Mouse (Mus musculus) ES-Bruce4 (cell line): ENCODE measurements around the gene Irs1. TPM values are rescaled to one million over a fixed set of nuclear protein-coding genes. Genes with fewer than 3 reads are reported as not detected.

Experiments used
- H3K27ac ChIP-seq: 2 replicates; pipeline ENCODE4 v1.5.1; 2012; ENCODE audit warnings: low read length, inconsistent platforms; ENCODE audit not compliant: insufficient read depth
- H3K27me3 ChIP-seq: 2 replicates; pipeline ENCODE4 v1.6.1; 2012; ENCODE audit warnings: mild to moderate bottlenecking, low read length, inconsistent platforms; ENCODE audit not compliant: control insufficient read depth, poor library complexity, insufficient read depth, severe bottlenecking
- H3K36me3 ChIP-seq: 2 replicates; pipeline ENCODE4 v1.6.1; 2012; ENCODE audit warnings: inconsistent platforms, mild to moderate bottlenecking, low read length, moderate library complexity; ENCODE audit not compliant: control insufficient read depth, poor library complexity, insufficient read depth, severe bottlenecking
- H3K4me1 ChIP-seq: one replicate; pipeline ENCODE4 v1.8.1; 2011; ENCODE audit warnings: low read length; ENCODE audit not compliant: control insufficient read depth, insufficient read depth
- H3K4me3 ChIP-seq: 2 replicates; pipeline ENCODE4 v1.5.1; 2011; ENCODE audit warnings: low read depth, mild to moderate bottlenecking, low read length
- H3K9ac ChIP-seq: 2 replicates; pipeline ENCODE4 v1.6.1; 2012; ENCODE audit warnings: low read depth, mild to moderate bottlenecking, inconsistent platforms; ENCODE audit not compliant: poor library complexity, severe bottlenecking
- H3K9me3 ChIP-seq: replicated peaks from 2 replicates; pipeline ENCODE4 v1.6.1; 2012; ENCODE audit warnings: mild to moderate bottlenecking, low read length, inconsistent platforms; ENCODE audit not compliant: control insufficient read depth, poor library complexity, insufficient read depth, severe bottlenecking
- CTCF ChIP-seq: IDR thresholded peaks from one replicate; pipeline ENCODE4 v1.8.1; 2011; ENCODE audit warnings: low read depth, low read length
- EP300 ChIP-seq: IDR thresholded peaks from 2 replicates; pipeline ENCODE4 v1.6.1; 2011; ENCODE audit warnings: low read depth, low read length; ENCODE audit not compliant: insufficient read depth
- POLR2A ChIP-seq: IDR thresholded peaks from one replicate; pipeline ENCODE4 v1.8.1; 2011; ENCODE audit warnings: low read length; ENCODE audit not compliant: insufficient read depth
- polyA plus RNA-seq: library from polyadenylated mRNA; stranded (reverse); fragments of >200 nt; gene quantifications from 2 replicates; pipeline ENCODE4 v1.2.4, GENCODE M21; 2011; ENCODE audit warnings: low read depth; ENCODE audit not compliant: missing spikeins, insufficient read depth, insufficient read length

The Irs1 gene
- polyA plus RNA-seq, 1 experiment = 15.3 TPM

DNA sequence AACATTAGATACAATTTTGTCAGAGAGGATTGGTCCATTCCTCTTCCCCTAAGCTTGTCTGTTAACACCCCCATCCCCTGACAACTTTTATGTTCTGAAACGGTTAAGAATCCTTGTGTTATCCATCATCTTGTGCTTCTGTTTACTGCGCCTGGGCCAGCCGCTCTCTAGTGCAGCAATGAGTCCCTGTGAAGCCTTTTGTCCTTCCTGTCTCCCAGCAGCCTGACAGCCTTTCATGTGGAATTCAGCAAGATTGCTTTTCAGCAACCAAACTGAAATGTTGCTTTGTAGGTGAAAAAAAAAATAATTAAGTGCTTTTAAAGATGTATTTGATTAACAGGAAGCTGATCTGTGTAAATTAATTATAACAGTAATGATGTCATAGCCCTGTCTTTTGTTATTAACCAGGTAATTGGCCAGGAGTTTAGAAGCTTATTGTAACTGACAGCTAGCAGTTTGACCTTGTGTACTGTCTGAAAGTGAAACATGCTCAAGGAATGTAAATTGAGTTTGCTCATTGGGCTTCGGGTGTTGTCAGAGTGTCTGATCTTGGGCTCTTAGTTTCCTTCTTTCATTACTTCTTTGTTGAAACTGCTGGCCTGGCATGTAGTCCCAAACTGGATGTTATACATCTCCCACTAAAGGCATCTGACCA, 33.0 kb upstream of the Irs1 start:
- no peaks in the 10 kb centered on the region for H3K36me3 ChIP-seq
- no peaks in the 10 kb centered on the region for H3K9me3 ChIP-seq
- H3K27me3 ChIP-seq = no peaks in the 10 kb centered on the region
- H3K4me3 ChIP-seq = no peak overlapping the region
- H3K27ac ChIP-seq = no peak overlapping the region
- no peak for TF ChIP-seq POLR2A
- TF ChIP-seq EP300 = no peak
- TF ChIP-seq CTCF = no peak
- H3K4me1 ChIP-seq = no peaks in the 10 kb centered on the region
- no peak overlapping the region for H3K9ac ChIP-seq

DNA sequence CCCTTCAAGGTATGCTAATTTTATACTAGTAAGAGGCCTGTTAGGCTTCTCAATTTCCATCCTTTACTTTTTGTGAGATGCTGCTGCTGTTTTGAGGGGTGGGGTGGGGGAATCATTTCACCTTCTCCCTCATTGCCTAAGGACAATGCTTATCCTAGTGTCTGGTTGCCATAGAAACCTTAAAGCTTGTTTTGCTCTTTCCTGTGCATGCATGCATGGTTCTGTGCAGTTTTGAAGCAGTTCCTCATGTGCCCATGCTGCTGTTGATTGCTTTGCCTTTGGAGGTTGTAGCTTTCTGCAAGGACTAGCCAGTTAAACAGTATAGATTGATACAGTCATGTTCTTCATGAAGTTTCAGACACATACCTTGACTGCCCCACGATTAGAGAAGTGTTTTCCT, 30.2 kb upstream of the Irs1 start:
- no peaks in the 10 kb centered on the region for H3K9me3 ChIP-seq
- TF ChIP-seq POLR2A (no peak), EP300 (no peak), CTCF (no peak)
- H3K9ac ChIP-seq = no peak overlapping the region
- H3K4me3 ChIP-seq = no peak overlapping the region
- no peaks in the 10 kb centered on the region for H3K36me3 ChIP-seq
- H3K27me3 ChIP-seq = no peaks in the 10 kb centered on the region
- no peaks in the 10 kb centered on the region for H3K4me1 ChIP-seq
- H3K27ac ChIP-seq = no peak overlapping the region

DNA sequence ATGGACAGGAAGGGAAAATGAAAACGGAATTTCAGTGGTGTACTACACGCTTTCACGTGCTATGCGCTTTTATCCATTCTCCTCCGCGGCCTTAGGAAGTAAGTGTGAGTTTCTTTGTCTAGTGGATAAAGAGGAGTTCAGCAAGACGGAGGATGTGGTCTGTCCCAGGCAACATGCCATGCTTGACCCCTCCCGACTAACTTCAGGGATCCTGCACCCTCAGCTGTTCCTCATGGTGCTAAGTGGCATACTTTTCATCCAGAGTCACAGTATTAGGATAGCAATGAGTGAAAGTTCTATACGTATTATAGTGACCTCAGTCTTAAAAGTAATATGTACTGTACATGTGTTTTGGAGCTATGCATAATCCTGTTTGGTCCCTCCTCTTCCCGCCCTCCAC, 29.6 kb upstream of the Irs1 start:
- no peak overlapping the region for H3K9ac ChIP-seq
- H3K27ac ChIP-seq = no peak overlapping the region
- no peaks in the 10 kb centered on the region for H3K9me3 ChIP-seq
- H3K27me3 ChIP-seq = no peaks in the 10 kb centered on the region
- TF ChIP-seq CTCF = no peak
- TF ChIP-seq EP300 = no peak
- no peak for TF ChIP-seq POLR2A
- no peak overlapping the region for H3K4me3 ChIP-seq
- H3K36me3 ChIP-seq = no peaks in the 10 kb centered on the region
- no peaks in the 10 kb centered on the region for H3K4me1 ChIP-seq

DNA sequence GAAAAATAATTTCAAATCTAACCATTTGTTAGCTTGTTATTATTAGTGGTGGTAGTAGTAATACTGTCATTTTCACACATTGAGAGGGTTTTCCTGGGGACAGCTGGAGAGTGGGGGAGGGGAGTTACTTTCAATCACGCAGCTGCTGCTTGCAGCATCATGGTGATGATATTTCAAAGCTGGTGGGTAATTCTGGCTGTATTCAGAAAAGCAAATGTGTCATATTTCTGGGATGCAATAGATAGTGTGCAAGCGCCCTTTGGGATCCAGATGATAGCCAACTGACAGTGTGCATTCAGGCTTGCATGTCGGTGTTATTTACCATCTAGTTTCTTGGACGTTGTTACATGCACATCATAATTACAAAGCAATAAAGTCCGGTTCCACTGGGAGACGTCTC, 29.2 kb upstream of the Irs1 start:
- H3K9ac ChIP-seq = no peak overlapping the region
- H3K36me3 ChIP-seq = no peaks in the 10 kb centered on the region
- H3K27ac ChIP-seq = no peak overlapping the region
- TF ChIP-seq EP300 (no peak), POLR2A (no peak), CTCF (no peak)
- no peaks in the 10 kb centered on the region for H3K9me3 ChIP-seq
- H3K4me3 ChIP-seq = no peak overlapping the region
- H3K4me1 ChIP-seq = no peaks in the 10 kb centered on the region
- no peaks in the 10 kb centered on the region for H3K27me3 ChIP-seq

DNA sequence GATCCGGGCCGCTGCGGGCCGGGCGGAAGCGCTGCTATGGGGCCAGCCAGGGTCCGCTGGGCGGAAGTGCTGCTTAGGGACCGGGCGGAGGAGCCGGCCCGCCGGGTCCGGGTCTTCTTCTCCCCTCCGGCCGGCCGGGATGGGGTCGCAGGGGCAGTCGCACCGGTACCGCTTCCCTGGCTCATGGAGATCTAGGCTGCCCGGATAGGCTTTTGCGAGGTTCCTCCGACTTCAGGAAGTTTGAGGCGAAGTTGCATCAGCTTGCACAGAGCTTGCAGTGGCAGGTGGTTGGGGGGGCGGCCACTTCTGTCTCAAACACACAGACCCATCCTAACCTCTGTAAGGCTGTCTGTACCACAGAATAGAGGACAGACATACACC, 25.5 kb upstream of the Irs1 start:
- TF ChIP-seq CTCF (no peak), EP300 (no peak), POLR2A (no peak)
- Histone ChIP-seq H3K9ac (peak overlapping the region; percentile 82), H3K27me3 (no peaks in the 10 kb centered on the region), H3K4me1 (no peaks in the 10 kb centered on the region), H3K9me3 (no peaks in the 10 kb centered on the region), H3K36me3 (no peaks in the 10 kb centered on the region), H3K4me3 (peak overlapping the region; percentile 97), H3K27ac (no peak overlapping the region; the same call in 1 of the 2 replicates)

DNA sequence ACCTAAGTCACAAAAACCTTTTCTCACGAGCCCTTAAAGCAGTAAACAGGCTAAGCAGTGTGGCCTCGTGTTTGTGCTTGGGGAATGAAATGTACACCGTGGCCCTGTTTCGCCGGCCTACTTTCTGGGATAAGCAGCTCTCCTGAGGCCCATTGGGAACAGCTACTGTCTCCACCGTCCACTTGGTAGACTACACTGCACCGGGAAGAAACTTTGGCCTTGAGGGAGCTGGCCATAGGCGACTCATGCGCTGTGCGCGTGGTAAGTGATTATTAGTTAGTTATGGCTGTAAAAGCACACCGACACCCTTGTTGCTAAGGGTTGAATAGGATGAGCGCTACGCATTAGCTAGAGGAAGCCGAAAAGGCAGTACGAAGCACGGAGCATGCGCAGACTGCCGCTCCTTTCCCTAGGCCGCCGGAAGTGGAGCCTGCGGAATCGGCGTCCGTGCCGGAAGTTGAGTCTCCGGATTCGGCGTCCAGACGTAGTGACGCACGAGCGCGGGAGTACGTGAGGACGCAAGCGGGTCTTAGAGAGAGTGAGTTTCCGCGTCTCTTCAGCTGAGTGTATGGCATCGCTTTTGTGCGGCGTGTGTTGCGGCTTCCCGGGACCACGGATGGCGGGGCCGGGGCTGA, 25.0 kb upstream of the Irs1 start, which contains the start of gene Rhbdd1:
TSS of gene Rhbdd1 (plus strand) at position 342 of the 635 bp plus-strand sequence.
- no peaks in the 10 kb centered on the region for H3K36me3 ChIP-seq
- TF ChIP-seq POLR2A (peak; percentile 67), EP300 (no peak)
- no peaks in the 10 kb centered on the region for H3K4me1 ChIP-seq
- H3K4me3 ChIP-seq = peak within 1 kb of the TSS; percentile 97
- H3K27ac ChIP-seq = no peak within 1 kb of the TSS; the same call in 1 of the 2 replicates
- H3K9me3 ChIP-seq = no peaks in the 10 kb centered on the region
- H3K9ac ChIP-seq = peak within 1 kb of the TSS; percentile 82
- H3K27me3 ChIP-seq = no peaks in the 10 kb centered on the region
